Comparison of ENCODE assay signal across 22 mouse cellular contexts in genomic region chr3:39202662-39203061, GRCm38 (mm10).
DNase-seq lines count a peak whose midpoint lies in the region; ATAC-seq and TF ChIP-seq lines count a peak whose summit lies in the region.
"Had no signal": no experiment of that assay in that cellular context is flagged by ENCODE, and none has a peak within 500 bp of the region (broad histone marks: within the 10 kb centered on the region; RNA-seq: fewer than 3 reads in every experiment).

No protein-coding gene starts in this region.

- peaks cover 2% of the 10 kb centered on the region; the same call in 1 of the 2 replicates for H3K4me1 ChIP-seq in kidney, embryonic 15.5 days
- 0 out of 2 replicates have a peak, but pooled peaks cover 2% of the 10 kb centered on the region for H3K4me1 ChIP-seq in neural tube, embryonic 14.5 days (ENCODE audit: control insufficient read depth, insufficient read depth, low read length)
- H3K4me1 ChIP-seq in neural tube, embryonic 15.5 days = 0 out of 2 replicates have a peak, but pooled peaks cover 3% of the 10 kb centered on the region
- peaks cover 7% of the 10 kb centered on the region; the same call in 1 of the 2 replicates for H3K4me1 ChIP-seq in limb, embryonic 14.5 days (ENCODE audit: control insufficient read depth, insufficient read depth, low read length)
- H3K4me1 ChIP-seq: megakaryocyte, embryonic 14.5 days; midbrain, embryonic 13.5 days had no signal

- no peak overlapping the region for H3K4me2 ChIP-seq in kidney, embryonic 15.5 days
- no peak overlapping the region for H3K4me2 ChIP-seq in neural tube, embryonic 14.5 days (ENCODE audit: low read depth, low read length)
- no peak overlapping the region for H3K4me2 ChIP-seq in neural tube, embryonic 15.5 days
- no peak overlapping the region for H3K4me2 ChIP-seq in limb, embryonic 14.5 days (replicated peaks; ENCODE audit: low read depth, low read length, severe bottlenecking)
- H3K4me2 ChIP-seq: lung, embryonic 14.5 days; midbrain, embryonic 13.5 days had no signal

- no peaks in the 10 kb centered on the region for H3K27me3 ChIP-seq in kidney, embryonic 15.5 days
- H3K27me3 ChIP-seq in neural tube, embryonic 14.5 days (ENCODE audit: control insufficient read depth, insufficient read depth, low read length) = no peaks in the 10 kb centered on the region
- no peaks in the 10 kb centered on the region for H3K27me3 ChIP-seq in neural tube, embryonic 15.5 days (replicated peaks)
- no peaks in the 10 kb centered on the region for H3K27me3 ChIP-seq in limb, embryonic 14.5 days (ENCODE audit: control insufficient read depth, insufficient read depth, low read length)
- H3K27me3 ChIP-seq: CH12.LX; megakaryocyte, embryonic 14.5 days; midbrain, embryonic 13.5 days; Patski had no signal

- peak; percentile 10 for DNase-seq in gastrocnemius, postnatal 14 days
- DNase-seq in gastrocnemius, postnatal 4 days (ENCODE audit: low spot score in 2 of 2) = no peak
- no peak for DNase-seq in kidney, postnatal 4 days
- no peak for DNase-seq in limb, embryonic 14.5 days (ENCODE audit: low spot score)
- DNase-seq: B cell, adult 2 months; cerebellum, adult 11-12 months; cerebellum, postnatal 10 days; gastrocnemius, postnatal 10 days; heart, adult 2 months; kidney, adult 2 months; lung, embryonic 14.5 days had no signal

- TF ChIP-seq POLR2A in limb, embryonic 14.5 days (IDR thresholded peaks at IDR 0.05; ENCODE audit: borderline replicate concordance, extremely low read depth, insufficient read depth, insufficient read length) = no peak

- H3K36me3 ChIP-seq in kidney, embryonic 15.5 days = no peaks in the 10 kb centered on the region
- H3K36me3 ChIP-seq in neural tube, embryonic 14.5 days (ENCODE audit: control insufficient read depth, insufficient read depth, low read length) = no peaks in the 10 kb centered on the region
- H3K36me3 ChIP-seq in neural tube, embryonic 15.5 days = no peaks in the 10 kb centered on the region
- H3K36me3 ChIP-seq in limb, embryonic 14.5 days (ENCODE audit: control insufficient read depth, insufficient read depth, low read length) = no peaks in the 10 kb centered on the region
- H3K36me3 ChIP-seq: G1E; midbrain, embryonic 13.5 days had no signal

- no peaks in the 10 kb centered on the region for H3K9me3 ChIP-seq in kidney, embryonic 15.5 days (replicated peaks)
- H3K9me3 ChIP-seq in neural tube, embryonic 14.5 days (ENCODE audit: control insufficient read depth, low read length) = no peaks in the 10 kb centered on the region
- H3K9me3 ChIP-seq in neural tube, embryonic 15.5 days (replicated peaks) = no peaks in the 10 kb centered on the region
- no peaks in the 10 kb centered on the region for H3K9me3 ChIP-seq in limb, embryonic 14.5 days (ENCODE audit: control insufficient read depth, low read length)
- H3K9me3 ChIP-seq: midbrain, embryonic 13.5 days had no signal

- H3K27ac ChIP-seq in kidney, embryonic 15.5 days = 0 out of 2 replicates have a peak overlapping the region, but pooled peaks have one; percentile 13
- no peak overlapping the region; the same call in 1 of the 2 replicates for H3K27ac ChIP-seq in neural tube, embryonic 14.5 days (ENCODE audit: low read depth, low read length)
- no peak overlapping the region for H3K27ac ChIP-seq in neural tube, embryonic 15.5 days (replicated peaks)
- peak overlapping the region; percentile 39; the same call in 1 of the 2 replicates for H3K27ac ChIP-seq in limb, embryonic 14.5 days (replicated peaks; ENCODE audit: low read depth, low read length)
- H3K27ac ChIP-seq: heart, adult 2 months; liver, embryonic 14.5 days; midbrain, embryonic 13.5 days had no signal

- peak; percentile 58; the same call in 1 of the 2 replicates for ATAC-seq in kidney, embryonic 15.5 days (replicated peaks; ENCODE audit: low FRiP score)
- peak; percentile 68; the same call in 1 of the 2 replicates for ATAC-seq in neural tube, embryonic 14.5 days (ENCODE audit: low read depth)
- ATAC-seq in neural tube, embryonic 15.5 days (ENCODE audit: low FRiP score) = no peak
- peak; percentile 53; the same call in 1 of the 2 replicates for ATAC-seq in limb, embryonic 14.5 days (ENCODE audit: low FRiP score, low read depth)
- no peak for ATAC-seq in megakaryocyte, adult 5-6 weeks (ENCODE audit: poor library complexity, severe bottlenecking)
- ATAC-seq: forebrain, embryonic 14.5 days; midbrain, embryonic 13.5 days; Patski had no signal

- intact Hi-C loops in gastrocnemius, postnatal 14 days (cut with DNase I; ENCODE audit: low total_unique reads) = no loop called here

- H3K9ac ChIP-seq in kidney, embryonic 15.5 days = no peak overlapping the region
- no peak overlapping the region for H3K9ac ChIP-seq in neural tube, embryonic 14.5 days (replicated peaks; ENCODE audit: low read depth, low read length)
- no peak overlapping the region for H3K9ac ChIP-seq in neural tube, embryonic 15.5 days (replicated peaks)
- H3K9ac ChIP-seq in limb, embryonic 14.5 days (ENCODE audit: low read depth, low read length, severe bottlenecking) = no peak overlapping the region
- H3K9ac ChIP-seq: liver, embryonic 14.5 days; lung, embryonic 14.5 days; midbrain, embryonic 13.5 days had no signal

- WGBS in kidney, embryonic 15.5 days = 31% methylated on average over 7 of the region's 7 CpGs
- 32% methylated on average over 7 of the region's 7 CpGs for WGBS in neural tube, embryonic 14.5 days
- 34% methylated on average over 7 of the region's 7 CpGs for WGBS in neural tube, embryonic 15.5 days
- whole genome bisulfite sequencing in limb, embryonic 14.5 days = 44% methylated on average over 7 of the region's 7 CpGs

- H3K4me3 ChIP-seq in kidney, embryonic 15.5 days (replicated peaks) = no peak overlapping the region
- H3K4me3 ChIP-seq in neural tube, embryonic 14.5 days (ENCODE audit: low read depth, low read length) = no peak overlapping the region
- no peak overlapping the region for H3K4me3 ChIP-seq in neural tube, embryonic 15.5 days (replicated peaks)
- H3K4me3 ChIP-seq in limb, embryonic 14.5 days (replicated peaks; ENCODE audit: low read length) = no peak overlapping the region
- H3K4me3 ChIP-seq: heart, adult 2 months; megakaryocyte, embryonic 14.5 days; midbrain, embryonic 13.5 days had no signal

Comparison
In these comparisons a context has a peak if more than half of its experiments do, and no peak if none do; other contexts are left out.
1. ATAC-seq: peak in kidney, embryonic 15.5 days (single experiment), neural tube, embryonic 14.5 days (single experiment) and limb, embryonic 14.5 days (single experiment); none in neural tube, embryonic 15.5 days (single experiment) and megakaryocyte, adult 5-6 weeks (single experiment).
2. H3K27ac ChIP-seq: peak in kidney, embryonic 15.5 days (single experiment) and limb, embryonic 14.5 days (single experiment); none in neural tube, embryonic 14.5 days (single experiment) and neural tube, embryonic 15.5 days (single experiment).